Mouse (Mus musculus) bone marrow, adult 2 months (tissue): ENCODE results near the gene Gm4312.
"Not testable (repeated sequence)": the region's sequence is repeated elsewhere in the genome, so short reads cannot be mapped to it uniquely, and the experiment has no call there.

Source experiments
- CTCF ChIP-seq: fragments of 200-500 bp; IDR thresholded peaks from 2 replicates; pipeline ENCODE4 v1.5.1; 2011; ENCODE audit warnings: low read length, control low read depth; ENCODE audit not compliant: control insufficient read depth, insufficient read depth
- POLR2A ChIP-seq: fragments of 200-500 bp; IDR thresholded peaks from 2 replicates; pipeline ENCODE4 v1.6.1; 2011; ENCODE audit warnings: low read depth, mild to moderate bottlenecking, control low read depth, low read length, borderline replicate concordance; ENCODE audit not compliant: control insufficient read depth

- TF ChIP-seq CTCF, POLR2A: not testable (repeated sequence)
These were observed at the start of gene Gm4312 for GRCm38 (mm10) chr10:100382460-100382859.
